8 mouse cellular contexts compared by ENCODE assay signal in the genomic region with DNA sequence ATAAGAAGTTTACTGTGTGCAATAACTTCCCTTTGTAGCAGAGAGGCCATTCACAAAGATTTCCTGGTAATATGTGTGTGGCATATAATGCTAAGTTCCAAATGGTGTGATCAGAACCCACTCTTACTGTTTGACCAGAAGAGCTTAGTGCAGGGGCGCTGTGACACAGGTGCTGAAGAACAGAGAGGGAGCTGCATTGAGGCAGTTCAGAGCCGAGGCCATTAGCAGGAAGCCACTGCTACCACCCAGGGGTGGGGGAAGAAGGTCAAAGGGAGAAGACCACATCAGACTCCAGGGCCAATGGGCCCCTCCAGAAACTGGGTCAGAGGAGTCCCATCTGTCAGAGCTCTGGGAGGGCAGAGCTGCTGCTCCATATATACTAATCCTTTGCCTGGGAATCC. TPM values are rescaled to one million over a fixed set of nuclear protein-coding genes. Genes with fewer than 3 reads are reported as not detected.
A peak's percentile ranks its signal among the peaks of the same experiment; 100 is the strongest.
DNase-seq lines count a peak whose midpoint lies in the region; ATAC-seq lines count a peak whose summit lies in the region.

No protein-coding gene starts in this region.

- H3K36me3 ChIP-seq in kidney, embryonic 16.5 days (ENCODE audit: insufficient read depth, low read length), result no peaks in the 10 kb centered on the region
- H3K36me3 ChIP-seq in hindbrain, embryonic 15.5 days, result no peaks in the 10 kb centered on the region
- no peaks in the 10 kb centered on the region for H3K36me3 ChIP-seq in midbrain, embryonic 12.5 days

- no peak for ATAC-seq in kidney, embryonic 16.5 days (ENCODE audit: low FRiP score, low TSS enrichment)
- ATAC-seq in hindbrain, embryonic 15.5 days (ENCODE audit: low FRiP score, low read depth), result no peak
- no peak for ATAC-seq in midbrain, embryonic 12.5 days (ENCODE audit: low FRiP score, low read depth)

- H3K9me3 ChIP-seq in kidney, embryonic 16.5 days (ENCODE audit: low read length), result no peaks in the 10 kb centered on the region
- no peaks in the 10 kb centered on the region for H3K9me3 ChIP-seq in hindbrain, embryonic 15.5 days
- H3K9me3 ChIP-seq in midbrain, embryonic 12.5 days, result no peaks in the 10 kb centered on the region

- H3K4me2 ChIP-seq in kidney, embryonic 16.5 days (replicated peaks; ENCODE audit: low read depth, low read length), result peak overlapping the region; percentile 91
- peak overlapping the region; percentile 94 for H3K4me2 ChIP-seq in hindbrain, embryonic 15.5 days
- peak overlapping the region; percentile 94 for H3K4me2 ChIP-seq in midbrain, embryonic 12.5 days (replicated peaks)

- H3K4me3 ChIP-seq in kidney, embryonic 16.5 days (ENCODE audit: low read length), result peak overlapping the region; percentile 89
- H3K4me3 ChIP-seq in hindbrain, embryonic 15.5 days, result peak overlapping the region; percentile 95
- peak overlapping the region; percentile 78; the same call in 1 of the 2 replicates for H3K4me3 ChIP-seq in midbrain, embryonic 12.5 days

- peak overlapping the region; percentile 14; the same call in 1 of the 2 replicates for H3K9ac ChIP-seq in kidney, embryonic 16.5 days (replicated peaks; ENCODE audit: low read length)
- H3K9ac ChIP-seq in hindbrain, embryonic 15.5 days, result no peak overlapping the region; the same call in 1 of the 2 replicates
- peak overlapping the region; percentile 95; the same call in 1 of the 2 replicates for H3K9ac ChIP-seq in midbrain, embryonic 12.5 days (replicated peaks)

- WGBS in kidney, embryonic 16.5 days, result 25% methylated on average over 2 of the region's 2 CpGs
- WGBS in hindbrain, embryonic 15.5 days, result 37% methylated on average over 2 of the region's 2 CpGs
- 32% methylated on average over 2 of the region's 2 CpGs for WGBS in midbrain, embryonic 12.5 days

- peaks cover 23% of the 10 kb centered on the region for H3K4me1 ChIP-seq in kidney, embryonic 16.5 days (ENCODE audit: insufficient read depth, low read length)
- H3K4me1 ChIP-seq in hindbrain, embryonic 15.5 days (replicated peaks), result peaks cover 31% of the 10 kb centered on the region
- H3K4me1 ChIP-seq in midbrain, embryonic 12.5 days, result peaks cover 23% of the 10 kb centered on the region

- no peak overlapping the region for H3K27ac ChIP-seq in kidney, embryonic 16.5 days (ENCODE audit: low read length)
- H3K27ac ChIP-seq in hindbrain, embryonic 15.5 days (replicated peaks), result no peak overlapping the region
- H3K27ac ChIP-seq in midbrain, embryonic 12.5 days (replicated peaks), result no peak overlapping the region

- DNase-seq in kidney, adult 18-20 months, result no peak
- DNase-seq in cerebellum, postnatal 36 days, result peak; percentile 35 to 51
- no peak for DNase-seq in urinary bladder, postnatal 36 days (ENCODE audit: low spot score in 2 of 2)
- DNase-seq in kidney, postnatal 36 days, result no peak
- DNase-seq in layer of hippocampus, postnatal 36 days, result no peak

- H3K27me3 ChIP-seq in kidney, embryonic 16.5 days (ENCODE audit: insufficient read depth, low read length), result no peaks in the 10 kb centered on the region
- H3K27me3 ChIP-seq in hindbrain, embryonic 15.5 days, result no peaks in the 10 kb centered on the region
- no peaks in the 10 kb centered on the region for H3K27me3 ChIP-seq in midbrain, embryonic 12.5 days

RNA-seq across cellular contexts. Expression of gene Dgkd, which starts 1.8 kb away (rescaled TPM):
- polyA plus RNA-seq in kidney, embryonic 16.5 days (2015; fragmentation: Nextera tagmentation; extraction: Ambion mirVana), result 33.8 and 35.3 TPM in 2 replicates
- 44.0 and 47.6 TPM in 2 replicates for polyA plus RNA-seq in hindbrain, embryonic 15.5 days (2015; fragmentation: Nextera tagmentation; extraction: Ambion mirVana)
- polyA plus RNA-seq in midbrain, embryonic 12.5 days (2016; fragmentation: Nextera tagmentation; extraction: Ambion mirVana), result 39.2 and 41.7 TPM in 2 replicates
- 100 to 1,000 TPM; 104 to 118 TPM for total RNA-seq in layer of hippocampus, postnatal 36 days (2021)

RNA-seq across cellular contexts. Expression of gene Sag, which starts 51.4 kb away (rescaled TPM):
- 1.3 and 2.0 TPM in 2 replicates for polyA plus RNA-seq in kidney, embryonic 16.5 days (2015; fragmentation: Nextera tagmentation; extraction: Ambion mirVana)
- polyA plus RNA-seq in hindbrain, embryonic 15.5 days (2015; fragmentation: Nextera tagmentation; extraction: Ambion mirVana), result 1.7 and 2.3 TPM in 2 replicates
- polyA plus RNA-seq in midbrain, embryonic 12.5 days (2016; fragmentation: Nextera tagmentation; extraction: Ambion mirVana), result 2.8 and 3.0 TPM in 2 replicates
- 1 to 10 TPM; 2.2 to 3.5 TPM for total RNA-seq in layer of hippocampus, postnatal 36 days (2021)

Comparison
In these comparisons a context has a peak if more than half of its experiments do, and no peak if none do; other contexts are left out.
1. DNase-seq: peak in cerebellum, postnatal 36 days (2 of 2); none in kidney, adult 18-20 months (single experiment), urinary bladder, postnatal 36 days (0 of 2), kidney, postnatal 36 days (0 of 2) and layer of hippocampus, postnatal 36 days (0 of 2).
2. Peak in every context shown above with its lines, with median percentiles within 50 percentile points of each other: H3K4me2 ChIP-seq and H3K4me3 ChIP-seq.